ENCODE assay signal across 20 mouse cellular contexts in the genomic region with DNA sequence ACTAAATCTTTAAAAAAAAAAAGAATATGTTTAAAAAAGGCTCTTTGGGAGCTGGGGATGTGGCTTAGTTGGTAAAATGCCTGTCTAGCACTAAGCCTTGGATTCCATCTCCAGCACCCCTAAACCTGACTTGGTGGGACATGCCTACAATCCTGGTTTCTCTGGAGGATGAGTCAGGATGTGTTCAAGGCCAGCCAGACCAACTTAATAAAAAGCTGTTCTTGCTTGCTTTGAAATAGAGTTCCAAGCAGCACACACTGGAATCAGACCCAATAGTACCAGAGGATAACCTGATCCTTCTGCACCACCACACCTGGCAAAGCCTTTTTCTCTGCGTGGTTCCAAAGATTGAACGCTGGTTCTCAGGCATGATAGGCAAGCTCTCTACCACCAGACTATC.
"Had no signal": no experiment of that assay in that cellular context is flagged by ENCODE, and none has a peak within 500 bp of the region (broad histone marks: within the 10 kb centered on the region; RNA-seq: fewer than 3 reads in every experiment).

No protein-coding gene starts in this region.

- H3K9ac ChIP-seq: liver, postnatal 0 days; lung, embryonic 15.5 days; midbrain, embryonic 13.5 days; midbrain, embryonic 15.5 days; neural tube, embryonic 13.5 days; neural tube, embryonic 15.5 days had no signal

- DNase-seq: liver, postnatal 0 days; lung, adult 2 months; lung, postnatal 14 days; lung, postnatal 36 days; retina, postnatal 1 day; right cerebral cortex, adult 18-20 months; right cerebral cortex, postnatal 25 days; right cerebral cortex, postnatal 4 days; spleen, adult 18-20 months; thymus, adult 18-20 months; thymus, postnatal 14 days; thymus, postnatal 36 days had no signal

- H3K4me3 ChIP-seq: lung, embryonic 15.5 days; megakaryocyte, embryonic 14.5 days; midbrain, embryonic 13.5 days; midbrain, embryonic 15.5 days; myocyte; neural tube, embryonic 13.5 days; neural tube, embryonic 15.5 days had no signal

- H3K27me3 ChIP-seq: midbrain, embryonic 13.5 days; midbrain, embryonic 15.5 days; neural tube, embryonic 13.5 days; neural tube, embryonic 15.5 days had no signal

- H3K27ac ChIP-seq: lung, embryonic 15.5 days; macrophage; midbrain, embryonic 13.5 days; midbrain, embryonic 15.5 days; neural tube, embryonic 13.5 days; neural tube, embryonic 15.5 days had no signal

- H3K36me3 ChIP-seq: lung, embryonic 15.5 days; midbrain, embryonic 13.5 days; midbrain, embryonic 15.5 days; neural tube, embryonic 13.5 days; neural tube, embryonic 15.5 days had no signal

- H3K9me3 ChIP-seq: lung, embryonic 15.5 days; midbrain, embryonic 13.5 days; midbrain, embryonic 15.5 days; neural tube, embryonic 15.5 days had no signal
